Mouse (Mus musculus): ENCODE data around the gene Tbl2.

DNA sequence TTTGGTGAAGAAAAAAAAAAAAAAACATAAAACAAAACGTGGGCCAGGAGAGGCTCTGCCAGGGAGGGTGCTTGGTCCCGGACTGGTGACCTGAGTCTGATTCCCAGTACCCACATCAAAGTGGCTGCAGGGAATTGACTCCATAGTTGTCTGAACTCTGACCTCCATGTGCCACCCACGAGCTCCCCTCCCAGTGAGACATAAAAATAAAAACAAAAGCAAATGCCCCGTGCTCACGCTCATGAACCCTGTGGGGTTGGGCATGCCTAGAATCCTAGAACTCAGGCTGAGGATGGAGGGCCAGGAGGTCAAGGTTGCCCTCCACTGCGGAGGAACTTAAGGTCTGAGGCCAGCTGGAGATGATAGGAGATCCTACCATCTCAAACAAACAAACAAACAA lies 40.4 kb upstream of the Tbl2 start:
- TF ChIP-seq MAFK (IDR thresholded peaks at IDR 0.05; ENCODE audit: insufficient read depth, low read depth, low read length), result no peak
- no peak for TF ChIP-seq HCFC1 (IDR thresholded peaks at IDR 0.05; ENCODE audit: borderline replicate concordance, insufficient read depth, low read length)
- TF ChIP-seq ZNF384 (IDR thresholded peaks at IDR 0.05; ENCODE audit: low read depth, low read length), result no peak

Measured in ES-E14 (cell line).